Mouse (Mus musculus): ENCODE results near the gene Rnase12.
"Not testable (repeated sequence)": the region's sequence is repeated elsewhere in the genome, so short reads cannot be mapped to it uniquely, and the experiment has no call there.

The Rnase12 gene

GRCm38 (mm10) chr14:51024820-51025219, 32.6 kb downstream of the Rnase12 start:
- in situ Hi-C loops (cut with MboI, MseI): loop anchor here (5.0 kb wide), 2 partner anchors 37 to 72 kb away; no protein-coding TSS in a partner anchor

DNA sequence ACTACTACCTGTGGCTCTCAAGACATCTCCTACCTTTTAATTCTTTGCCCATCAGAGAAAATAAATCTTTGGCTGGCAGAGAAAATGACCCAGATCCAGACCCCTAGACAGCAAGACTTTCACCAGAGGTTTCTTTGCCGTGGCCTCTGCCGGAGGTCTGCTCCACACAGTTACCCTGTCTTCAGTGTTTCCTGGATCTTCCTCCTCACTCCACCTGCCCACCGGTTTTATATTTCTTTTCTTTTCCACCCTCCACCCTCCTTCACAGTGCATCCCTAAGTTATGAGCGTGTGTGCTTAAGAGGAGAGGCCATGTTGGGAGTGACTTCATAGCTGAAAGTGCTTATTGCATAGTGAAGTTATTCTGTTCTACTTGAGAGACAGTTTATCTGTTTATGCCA, 34.0 kb downstream of the Rnase12 start:
- in situ Hi-C loops (cut with MboI, MseI): no loop called here

GRCm38 (mm10) chr14:51017256-51017655, 40.2 kb downstream of the Rnase12 start:
- in situ Hi-C loops (cut with MboI, MseI): no loop called here

DNA sequence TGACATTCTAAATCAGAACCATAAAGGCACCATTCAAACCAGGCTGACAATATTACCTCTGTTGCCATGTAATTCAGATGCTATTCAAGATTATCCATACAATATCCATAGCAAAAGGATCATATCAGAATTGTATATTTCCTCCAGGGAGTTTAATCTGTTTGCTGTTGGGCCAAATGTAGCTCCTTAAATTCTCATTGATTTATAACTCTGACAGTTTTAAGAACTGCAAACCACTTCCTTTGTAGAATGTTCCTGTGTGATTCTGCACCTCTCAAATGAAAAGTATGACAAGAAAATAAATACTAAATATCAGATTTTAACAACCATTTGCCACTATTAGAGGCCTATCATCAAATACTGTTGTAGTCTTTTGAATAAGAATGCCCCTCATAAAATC, 41.7 kb downstream of the Rnase12 start:
- in situ Hi-C loops (cut with MboI, MseI): no loop called here

DNA sequence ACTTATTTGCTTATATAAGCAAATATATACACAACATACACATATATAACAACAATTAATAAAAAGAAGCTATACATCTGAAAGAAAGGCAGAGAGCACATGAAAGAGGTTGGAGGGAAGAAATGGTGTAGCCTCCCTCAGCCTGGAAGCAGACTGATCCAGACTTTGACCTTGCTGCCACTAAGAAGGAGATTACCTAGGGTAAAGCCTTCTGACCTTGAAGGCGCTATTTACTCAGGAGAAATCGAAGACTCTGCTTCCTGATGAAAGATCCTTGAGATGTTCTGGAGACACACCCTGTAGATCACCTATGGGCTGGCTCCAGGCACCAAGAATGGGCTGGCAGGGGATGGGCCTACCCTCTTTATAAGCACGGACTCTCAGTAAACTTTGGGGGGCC, 42.7 kb downstream of the Rnase12 start:
- in situ Hi-C loops (cut with MboI, MseI): not testable (repeated sequence)

DNA sequence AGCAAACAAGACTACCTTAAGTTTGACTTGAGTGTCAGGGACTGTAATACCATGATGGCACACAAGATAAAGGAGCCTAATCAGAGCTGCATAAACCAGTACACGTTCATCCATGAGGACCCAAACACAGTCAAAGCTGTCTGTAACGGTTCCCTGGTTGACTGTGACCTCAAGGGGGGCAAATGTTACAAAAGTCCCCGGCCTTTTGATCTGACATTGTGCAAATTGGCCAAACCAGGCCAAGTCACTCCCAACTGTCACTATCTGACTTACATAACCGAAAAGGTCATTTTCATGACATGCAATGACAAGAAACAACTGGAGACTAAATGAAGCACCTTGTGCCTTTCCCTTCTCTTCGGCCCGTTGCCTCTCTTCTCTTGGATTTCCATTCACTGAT, 47.9 kb downstream of the Rnase12 start:
- in situ Hi-C loops (cut with MboI, MseI): loop anchor here (10.0 kb wide), 1 partner anchor 1265 kb away; the partner anchor contains the start of genes Rab2b and Tox4

- in situ Hi-C loops (cut with MboI, MseI): loop anchor here (10.0 kb wide), 1 partner anchor 1266 kb away; the partner anchor contains the start of genes Rab2b and Tox4
These were observed 48.7 kb downstream of the Rnase12 start for GRCm38 (mm10) chr14:51008781-51009180.

- in situ Hi-C loops (cut with MboI, MseI): loop anchor here (10.0 kb wide), 1 partner anchor 1267 kb away; the partner anchor contains the start of genes Rab2b and Tox4
These were observed 49.3 kb downstream of the Rnase12 start for GRCm38 (mm10) chr14:51007914-51008713.

GRCm38 (mm10) chr14:51007152-51007801, 50.2 kb downstream of the Rnase12 start, which contains the start of gene Rnase10:
Gene Rnase10, plus strand, starts transcription at chr14:51007751.
- in situ Hi-C loops (cut with MboI, MseI): loop anchor here (10.0 kb wide), 1 partner anchor 1268 kb away; the partner anchor contains the start of genes Rab2b and Tox4

Measured in regulatory T cell (primary cell).